ENCODE assay signal across 7 mouse cellular contexts in the genomic region with DNA sequence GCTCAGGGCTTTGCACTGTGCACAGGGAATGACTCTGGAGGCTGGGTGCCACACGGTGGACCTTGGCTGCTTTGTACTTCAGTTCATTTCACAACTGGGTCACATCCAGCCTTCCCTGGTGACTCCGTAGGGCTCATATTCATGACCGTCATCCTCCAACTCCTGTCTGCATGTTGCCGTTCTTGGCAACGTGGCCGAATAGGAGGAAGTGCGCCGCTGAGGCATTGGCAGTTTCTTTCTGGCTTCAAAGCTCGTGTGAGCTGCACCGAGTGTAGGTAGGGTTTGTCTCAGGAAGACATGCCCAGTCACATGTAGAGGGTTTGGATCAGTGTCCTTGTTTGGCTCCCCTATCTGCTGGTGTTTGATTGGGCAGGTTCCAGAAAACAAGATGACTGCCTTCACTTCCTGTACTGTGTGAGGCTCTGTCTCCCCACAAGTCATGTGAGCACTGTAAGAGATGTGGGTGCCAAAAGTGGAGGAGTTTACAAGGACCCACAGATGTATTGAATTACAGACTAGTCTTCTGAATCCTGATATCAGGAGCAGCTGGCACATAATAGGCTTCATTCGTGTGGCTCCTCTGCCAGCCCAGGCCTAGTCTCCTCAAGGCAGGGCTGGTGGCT.
DNase-seq lines count a peak whose midpoint lies in the region; ATAC-seq lines count a peak whose summit lies in the region.

No protein-coding gene starts in this region.

- ATAC-seq in activated CD4-positive, CD25-positive, alpha-beta regulatory T cell, adult 4 months = peak; percentile 76
- peak; percentile 47 for ATAC-seq in granulocyte monocyte progenitor cell, adult 5-6 weeks (replicated peaks; ENCODE audit: poor library complexity, severe bottlenecking)

- DNase-seq in layer of hippocampus, adult 18-20 months (ENCODE audit: low spot score in 2 of 2) = peak; percentile 47 to 53
- DNase-seq in layer of hippocampus, postnatal 25 days (ENCODE audit: extremely low spot score in 1 of 2, low spot score in 1 of 2) = no peak
- DNase-seq in layer of hippocampus, adult 9-11 months = peak; percentile 75
- peak; percentile 86 for DNase-seq in skeletal muscle tissue, adult 2 months (ENCODE audit: low read depth, low spot score)
- no peak for DNase-seq in c-Kit-positive CD71-positive TER-119-positive erythroid progenitor cells, embryonic 14.5 days (ENCODE audit: low spot score)

Comparison
In these comparisons a context has a peak if more than half of its experiments do, and no peak if none do; other contexts are left out.
1. DNase-seq: peak in layer of hippocampus, adult 18-20 months (2 of 2), layer of hippocampus, adult 9-11 months (single experiment) and skeletal muscle tissue, adult 2 months (single experiment); none in layer of hippocampus, postnatal 25 days (0 of 2) and c-Kit-positive CD71-positive TER-119-positive erythroid progenitor cells, embryonic 14.5 days (single experiment).